Mouse (Mus musculus) erythroblast, adult 5-6 weeks (primary cell): Measurements from ENCODE around the gene Il3. TPM values are rescaled to one million over a fixed set of nuclear protein-coding genes. Genes with fewer than 3 reads are reported as not detected.
"Not testable (repeated sequence)": the region's sequence is repeated elsewhere in the genome, so short reads cannot be mapped to it uniquely, and the experiment has no call there.

ENCODE experiments used
- ATAC-seq: replicated peaks from 2 replicates; pipeline ENCODE4 v1.8.0; 2016; ENCODE audit warnings: moderate number of reproducible peaks, mild to moderate bottlenecking, moderate TSS enrichment, inconsistent platforms; ENCODE audit not compliant: poor library complexity, low FRiP score, severe bottlenecking
- total RNA-seq, 2 experiments: library from RNA; stranded (forward) in 1 of 2; stranded (reverse) in 1 of 2; fragments of 150-400 nt in 1 of 2; fragments of 200-764, 138-1000 nt in 1 of 2; gene quantifications; 2 replicates each; pipeline versions ENCODE4 v1.2.3 to v1.2.4; 2015 to 2017; ENCODE audit warnings: low replicate concordance in 2 of 2

Gene Il3
- total RNA-seq (2015; ENCODE audit: low replicate concordance) (not detected in 2 replicates), total RNA-seq (2017; ENCODE audit: low replicate concordance) (not detected in 2 replicates)

- no peak for ATAC-seq
Observed at GRCm38 (mm10) chr11:54267177-54267576, at the start of gene Il3. Gene Il3 (minus strand): TSS chr11:54267277.

DNA sequence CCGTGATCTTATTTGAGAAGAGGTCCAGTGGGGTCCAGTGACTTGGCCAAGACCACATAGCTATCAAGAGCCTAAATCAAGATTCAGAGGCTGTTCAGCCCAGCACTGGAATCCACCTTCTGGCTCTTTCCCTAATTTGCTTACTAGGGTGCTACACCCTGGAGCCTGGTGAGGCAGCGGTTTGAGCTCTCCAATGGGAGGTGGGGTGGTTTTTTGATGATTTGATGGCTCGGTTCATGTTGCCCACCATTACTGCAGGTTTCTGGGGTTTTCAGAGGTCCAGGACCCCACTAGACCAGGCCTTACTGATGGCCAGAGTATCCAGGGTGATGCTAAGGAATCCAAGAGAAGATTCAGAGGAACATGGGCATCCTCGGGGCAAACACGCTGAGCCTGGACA lies 48.3 kb upstream of the Il3 start:
- no peak for ATAC-seq

GRCm38 (mm10) chr11:54314740-54315139 lies 47.7 kb upstream of the Il3 start:
- ATAC-seq, result no peak

- ATAC-seq, result no peak
Observed at GRCm38 (mm10) chr11:54313391-54314360, 46.6 kb upstream of the Il3 start.

GRCm38 (mm10) chr11:54312603-54313002 lies 45.5 kb upstream of the Il3 start:
- no peak for ATAC-seq

DNA sequence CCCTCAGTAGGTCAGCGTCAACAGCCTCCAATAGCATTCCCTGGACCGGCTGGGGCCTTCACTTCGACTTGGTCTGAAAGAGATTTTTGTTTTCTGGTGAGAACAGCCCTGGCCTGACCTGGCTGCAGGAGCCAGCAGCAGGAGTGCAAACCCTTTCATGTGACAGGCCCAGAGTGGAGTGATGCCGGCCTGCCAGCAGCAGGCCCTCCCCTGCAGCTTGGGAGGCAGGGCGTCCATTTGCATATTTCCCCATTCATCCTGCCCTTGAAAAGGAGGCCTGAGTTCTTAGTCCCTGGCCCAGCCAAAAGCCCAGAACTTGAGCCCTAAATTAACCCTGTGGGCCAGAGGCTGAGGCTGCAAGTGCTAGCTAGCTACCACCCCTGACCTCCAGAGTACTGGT lies 44.9 kb upstream of the Il3 start:
- ATAC-seq, result no peak

DNA sequence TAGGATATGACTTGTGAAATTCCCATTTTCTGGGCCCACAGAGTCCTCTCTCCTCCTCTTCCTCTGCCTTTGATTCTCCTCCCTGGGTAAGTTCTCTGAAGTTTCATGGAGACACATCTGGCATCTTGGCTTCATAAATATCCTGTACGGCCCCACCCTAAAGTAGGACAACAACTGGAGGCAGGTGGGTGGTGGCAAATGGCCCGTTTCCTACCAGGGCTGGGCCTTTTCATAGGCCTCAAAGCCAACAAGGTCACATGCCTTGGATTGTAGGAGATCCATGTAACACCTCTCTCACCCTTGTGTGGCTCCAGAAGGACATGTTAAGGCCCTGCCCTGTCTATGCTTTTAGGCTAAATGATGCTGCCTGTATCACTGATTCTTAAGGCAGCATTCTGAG lies 43.5 kb upstream of the Il3 start:
- ATAC-seq, result no peak

DNA sequence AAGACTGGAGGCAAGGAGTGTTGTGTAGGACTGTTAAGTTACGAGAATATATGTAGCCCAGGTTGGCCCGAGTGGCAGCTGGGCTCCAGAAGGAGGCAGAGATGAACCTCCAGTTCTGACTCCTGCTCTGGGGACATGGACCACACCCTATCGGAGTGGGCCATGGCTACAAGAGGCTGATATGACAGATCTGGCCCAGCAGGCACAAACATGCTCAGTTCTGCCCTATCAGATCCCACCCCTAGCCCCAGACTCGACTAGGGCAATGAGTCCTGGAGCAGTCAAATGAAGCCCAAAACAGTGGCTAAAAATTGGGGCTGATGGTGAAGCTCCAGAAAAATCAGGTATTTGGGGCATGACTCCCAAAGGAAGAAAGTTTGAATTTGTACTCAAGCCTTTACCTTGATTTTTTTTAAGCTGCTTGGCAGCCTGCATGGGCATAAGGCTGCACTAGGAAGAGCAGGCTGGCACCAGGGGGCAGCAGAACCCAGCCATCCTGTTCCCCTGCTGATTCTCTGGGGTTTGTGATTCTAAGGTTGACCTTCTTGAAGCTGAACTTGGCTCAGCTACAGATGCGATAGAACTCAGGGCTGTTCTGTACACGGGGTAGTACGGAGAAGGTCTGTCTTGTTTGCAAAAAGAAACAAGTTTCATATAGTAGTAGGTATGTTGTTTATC lies 40.2 kb upstream of the Il3 start:
- no peak for ATAC-seq

- no peak for ATAC-seq
Observed at GRCm38 (mm10) chr11:54305331-54305730, 38.3 kb upstream of the Il3 start.

GRCm38 (mm10) chr11:54304471-54304873 lies 37.4 kb upstream of the Il3 start:
- ATAC-seq, result no peak

- ATAC-seq, result no peak
Observed at GRCm38 (mm10) chr11:54303728-54304470, 36.8 kb upstream of the Il3 start, which contains the start of gene Acsl6. Gene Acsl6 (plus strand): TSS chr11:54303798.

DNA sequence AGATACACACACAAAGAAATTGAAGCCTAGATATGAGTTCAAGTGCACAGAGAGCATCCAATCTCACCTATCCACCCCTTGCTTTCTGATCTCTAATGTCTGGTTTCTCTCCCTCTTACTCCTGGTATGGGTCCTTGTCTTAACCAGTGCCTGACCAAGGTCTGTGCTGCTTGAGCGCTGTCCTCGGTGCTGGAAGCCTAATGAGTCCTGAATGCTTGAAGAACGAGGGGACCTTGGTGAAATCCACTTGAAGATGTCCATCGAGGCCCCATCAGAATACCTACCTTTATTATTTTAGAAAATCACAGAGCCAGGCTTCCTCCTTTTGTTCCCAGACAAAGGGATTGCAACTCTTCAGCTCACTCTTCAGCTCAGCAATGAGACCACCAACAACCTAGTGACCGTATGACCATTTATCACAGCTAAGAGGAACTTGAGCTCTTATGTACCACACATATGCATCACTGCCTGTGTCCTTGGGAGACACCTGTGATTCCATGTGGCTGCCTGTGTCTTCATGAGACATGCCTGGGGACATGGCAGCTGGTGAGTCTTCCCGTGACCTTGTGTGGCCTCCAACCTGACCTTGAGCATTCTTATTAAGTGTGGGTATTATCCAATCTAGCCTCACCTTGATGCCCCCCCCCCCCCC lies 36.1 kb upstream of the Il3 start:
- ATAC-seq, result no peak

DNA sequence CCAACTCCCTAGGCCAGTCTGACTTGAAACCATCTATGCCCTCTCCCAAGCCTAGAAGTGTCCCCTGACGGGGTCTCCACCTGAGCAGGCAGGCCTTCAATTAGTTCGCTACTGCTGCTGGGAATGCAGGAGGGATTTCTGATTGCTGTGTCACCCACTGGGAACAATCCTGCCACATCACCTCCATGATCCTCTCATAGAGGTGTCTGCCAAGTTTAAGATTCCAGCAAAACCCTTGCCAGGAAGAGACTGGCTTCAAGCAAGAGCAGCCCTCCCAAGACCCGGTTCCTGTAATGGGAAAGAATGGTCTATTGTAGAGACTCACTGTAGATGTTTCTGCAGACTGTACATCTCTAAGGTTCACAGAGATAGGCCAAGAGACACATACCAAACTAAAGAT lies 35.5 kb upstream of the Il3 start:
- no peak for ATAC-seq

DNA sequence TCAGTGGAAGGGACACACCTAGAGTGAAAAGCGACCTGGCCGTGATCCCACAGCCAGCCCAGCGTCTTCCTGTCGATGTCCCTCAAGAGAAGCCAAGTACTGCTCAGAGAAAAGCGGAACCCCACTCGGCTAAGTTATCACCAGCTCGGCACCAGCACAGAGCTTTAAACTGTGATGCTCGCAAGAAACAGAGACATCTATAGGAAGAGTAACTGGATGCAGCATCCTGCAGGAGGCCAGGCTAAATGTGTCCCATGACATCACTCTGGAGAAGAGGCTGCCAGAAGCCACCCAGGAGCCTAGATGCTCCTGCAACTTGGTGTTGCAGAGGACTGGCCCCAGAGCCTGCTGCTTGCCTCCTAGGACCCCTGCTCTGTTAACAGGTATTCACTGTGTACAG lies 34.9 kb upstream of the Il3 start:
- ATAC-seq, result no peak

DNA sequence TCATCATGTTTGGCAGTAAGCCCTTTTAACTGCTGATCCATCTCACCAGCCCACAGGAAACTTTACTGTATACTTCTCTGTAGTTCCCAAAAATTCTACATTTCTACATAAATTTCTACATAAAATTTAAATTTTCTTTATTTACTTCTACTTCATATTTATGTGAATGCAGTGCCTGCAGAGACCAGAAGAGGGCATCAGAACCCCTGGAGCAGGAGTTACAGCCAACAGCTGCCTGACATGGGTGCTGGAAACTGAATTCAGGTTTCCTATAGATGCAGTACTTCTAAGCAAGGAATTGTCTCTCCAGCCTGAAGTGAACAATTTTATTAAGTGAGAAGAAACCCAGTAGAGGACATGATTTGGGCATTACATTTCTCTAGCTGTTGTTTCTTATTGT lies 31.7 kb upstream of the Il3 start:
- no peak for ATAC-seq

GRCm38 (mm10) chr11:54297471-54297870 lies 30.4 kb upstream of the Il3 start:
- not testable (repeated sequence) for ATAC-seq

GRCm38 (mm10) chr11:54296734-54297133 lies 29.7 kb upstream of the Il3 start:
- no peak for ATAC-seq

DNA sequence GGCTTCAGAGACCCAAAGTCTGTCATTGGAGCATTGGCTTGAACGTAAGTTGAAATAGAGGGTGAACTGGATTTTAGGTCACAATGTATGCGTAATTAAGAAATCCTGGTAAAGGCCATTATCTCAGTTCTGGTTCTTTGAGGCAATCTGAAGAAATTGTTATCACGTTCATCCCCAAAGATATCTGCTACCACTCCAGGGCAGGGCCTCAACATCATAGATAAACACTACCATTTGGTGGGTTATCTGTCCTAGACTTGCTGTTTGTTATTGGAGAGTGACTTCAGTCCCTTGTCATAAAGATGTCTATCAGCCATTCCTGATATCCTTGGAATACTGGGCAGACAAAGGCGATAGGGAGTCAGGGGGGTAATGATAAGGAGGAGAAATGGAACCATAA lies 28.9 kb upstream of the Il3 start:
- ATAC-seq, result no peak

DNA sequence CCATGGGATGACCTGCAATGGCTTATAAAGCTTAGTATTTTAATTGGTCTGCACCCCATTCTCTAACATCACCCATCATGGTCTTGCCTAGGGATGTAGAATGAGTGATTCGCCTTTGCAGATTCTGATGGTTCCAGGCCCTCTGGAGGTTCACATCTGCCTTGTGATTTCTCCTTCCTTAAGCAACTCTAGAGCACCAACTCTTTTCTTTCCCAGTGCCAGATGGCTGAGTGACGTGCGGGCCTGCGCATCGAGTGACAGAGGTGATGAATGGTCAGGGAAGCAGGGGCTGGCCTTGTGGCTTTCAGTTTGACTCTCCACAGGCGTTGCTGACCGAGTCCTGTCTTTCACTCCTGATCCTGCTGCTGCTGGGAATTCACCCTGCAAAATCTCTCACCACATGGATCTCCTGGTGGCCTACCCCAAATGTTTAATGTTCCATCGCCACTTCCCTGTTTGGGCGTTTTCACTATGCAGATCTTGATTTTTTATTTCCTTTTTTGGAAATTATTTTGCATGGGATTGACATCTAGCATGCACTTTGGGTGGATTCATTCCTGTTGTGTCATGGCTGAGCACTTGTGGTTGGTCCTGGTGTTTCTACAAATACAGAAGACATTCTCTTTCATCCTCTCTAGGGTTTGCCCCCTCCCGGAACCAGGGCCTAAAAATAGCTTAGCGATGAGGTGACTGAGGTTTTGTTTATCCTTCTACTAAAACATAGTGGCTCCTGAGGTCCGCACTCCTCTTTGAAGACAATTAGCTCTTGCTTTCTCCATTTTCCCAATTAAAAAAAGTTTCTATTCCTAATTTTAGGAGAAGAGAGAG lies 27.1 kb upstream of the Il3 start:
- ATAC-seq, result no peak
